Mouse (Mus musculus) G1E (cell line): ENCODE measurements around the gene Lum.

Experiments
- CTCF ChIP-seq: IDR thresholded peaks from 2 replicates; pipeline ENCODE4 v1.5.1; 2012; ENCODE audit warnings: low read depth, low read length, inconsistent platforms, mixed read lengths
- GATA1 ChIP-seq: IDR thresholded peaks from 2 replicates; pipeline ENCODE4 v1.6.1; 2012; ENCODE audit warnings: borderline replicate concordance, low read length, inconsistent platforms, mixed read lengths
- POLR2AphosphoS5 ChIP-seq: IDR thresholded peaks from 2 replicates; pipeline ENCODE4 v1.6.1; 2012; ENCODE audit warnings: low read depth, low read length, inconsistent platforms; ENCODE audit not compliant: insufficient replicate concordance
- TAL1 ChIP-seq: conservative IDR thresholded peaks from 2 replicates; pipeline ENCODE4 v1.6.1; 2012; ENCODE audit warnings: low read depth, low read length, inconsistent platforms, mixed read lengths

DNA sequence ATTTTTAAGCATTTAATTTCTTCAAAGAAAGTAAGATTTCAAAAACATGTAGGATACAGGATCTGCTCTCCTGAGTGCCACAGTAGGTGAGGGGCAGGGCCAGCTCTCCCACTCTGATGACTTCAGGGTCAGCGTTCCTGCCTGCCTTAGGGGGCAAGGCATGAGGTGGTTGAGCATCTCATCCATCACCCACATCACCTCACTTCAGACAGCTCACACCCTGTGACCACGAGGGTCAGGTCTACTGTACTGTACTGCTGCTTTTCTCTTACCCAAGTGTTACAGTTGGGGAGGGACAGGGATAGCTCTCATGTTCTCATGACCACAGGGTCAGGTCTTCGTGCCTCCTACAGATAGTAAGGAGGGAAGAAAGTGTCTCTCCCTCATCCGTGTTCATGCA, 36.8 kb downstream of the Lum start:
- no peak for TF ChIP-seq CTCF
- no peak for TF ChIP-seq GATA1
- no peak for TF ChIP-seq TAL1
- no peak for TF ChIP-seq POLR2AphosphoS5
